Mouse (Mus musculus): ENCODE measurements around the gene Tnfrsf11a.

DNA sequence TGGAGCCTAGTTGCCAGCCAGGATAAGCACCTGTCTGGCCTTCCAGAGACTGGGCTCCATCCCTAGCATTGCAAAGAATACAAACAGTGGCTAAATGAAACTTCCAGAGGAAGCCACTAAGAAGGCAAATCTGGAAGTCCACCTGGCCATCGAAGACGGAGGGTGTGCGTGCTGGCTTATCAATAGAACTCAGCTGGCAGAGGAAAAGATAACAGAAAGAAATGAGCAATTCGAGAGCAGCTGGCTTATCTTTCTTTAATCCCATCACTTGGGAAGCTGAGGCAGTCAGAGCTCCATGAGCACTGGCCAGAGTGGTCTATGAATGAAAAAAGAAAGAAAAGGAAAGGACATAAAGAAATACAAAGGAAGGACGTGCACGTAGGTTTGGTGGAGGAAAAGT is 20.1 kb downstream of the Tnfrsf11a start:
- TF ChIP-seq CTCF (IDR thresholded peaks at IDR 0.05; ENCODE audit: low read depth, low read length) (no peak), POLR2A (IDR thresholded peaks at IDR 0.05; ENCODE audit: extremely low read depth, insufficient read depth, low read length) (no peak)

All from liver, adult 2 months (tissue).